Mouse (Mus musculus) lung, postnatal 0 days (tissue): ENCODE data around the gene Sox30.

Source experiments
- CTCF ChIP-seq: IDR thresholded peaks from 2 replicates; pipeline ENCODE4 v1.5.1; 2016; ENCODE audit warnings: antibody characterized with exemption, mild to moderate bottlenecking
- EP300 ChIP-seq: IDR thresholded peaks from 2 replicates; pipeline ENCODE4 v1.6.1; 2016; ENCODE audit warnings: antibody characterized with exemption, mild to moderate bottlenecking, control low read depth

GRCm38 (mm10) chr11:45947491-45947890, 32.6 kb upstream of the Sox30 start:
- TF ChIP-seq EP300 (no peak), CTCF (no peak)
